Comparison of ENCODE assay signal across 21 mouse cellular contexts in genomic region chrX:106962233-106962632, GRCm38 (mm10). TPM values are rescaled to one million over a fixed set of nuclear protein-coding genes. Genes with fewer than 3 reads are reported as not detected.
DNase-seq lines count a peak whose midpoint lies in the region; ATAC-seq and TF ChIP-seq lines count a peak whose summit lies in the region.
"Had no signal": no experiment of that assay in that cellular context is flagged by ENCODE, and none has a peak within 500 bp of the region (broad histone marks: within the 10 kb centered on the region; RNA-seq: fewer than 3 reads in every experiment).

No protein-coding gene starts in this region.

- peak; percentile 54 for DNase-seq in 416B (ENCODE audit: low read depth)
- DNase-seq in CD4-positive, CD25-positive, alpha-beta regulatory T cell, adult 2 months (ENCODE audit: low read depth, low spot score): peak; percentile 52
- DNase-seq in naive thymus-derived CD4-positive, alpha-beta T cell, adult 2 months (ENCODE audit: low read depth): peak; percentile 44
- no peak for DNase-seq in forebrain, postnatal 0 days
- no peak for DNase-seq in midbrain, embryonic 10.5 days (ENCODE audit: low spot score)
- DNase-seq: adrenal gland, adult 2 months; adrenal gland, postnatal 36 days; cerebellum, adult 2 months; cerebellum, postnatal 10 days; embryo, embryonic 11 days; gastrocnemius, adult 2 months; gastrocnemius, postnatal 25 days had no signal

- H3K9me3 ChIP-seq in forebrain, postnatal 0 days (ENCODE audit: low read length): no peaks in the 10 kb centered on the region
- no peaks in the 10 kb centered on the region for H3K9me3 ChIP-seq in kidney, embryonic 14.5 days (ENCODE audit: control insufficient read depth, low read length)
- H3K9me3 ChIP-seq in midbrain, embryonic 10.5 days (replicated peaks): no peaks in the 10 kb centered on the region
- H3K9me3 ChIP-seq: embryonic facial prominence, embryonic 15.5 days; forebrain, embryonic 15.5 days; heart, embryonic 12.5 days; hindbrain, embryonic 10.5 days had no signal

- 88% methylated on average over 2 of the region's 2 CpGs for WGBS in forebrain, postnatal 0 days
- 81% methylated on average over 2 of the region's 2 CpGs for WGBS in kidney, embryonic 14.5 days
- 84% methylated on average over 2 of the region's 2 CpGs for WGBS in midbrain, embryonic 10.5 days

- peak; percentile 84 for ATAC-seq in activated CD4-positive, CD25-positive, alpha-beta regulatory T cell, adult 4 months
- ATAC-seq in forebrain, postnatal 0 days: no peak
- no peak for ATAC-seq in kidney, embryonic 14.5 days (ENCODE audit: low FRiP score, low TSS enrichment)
- ATAC-seq: forebrain, embryonic 15.5 days; intestine, postnatal 0 days had no signal

- H3K27me3 ChIP-seq in forebrain, postnatal 0 days (ENCODE audit: insufficient read depth, low read length): no peaks in the 10 kb centered on the region
- H3K27me3 ChIP-seq in kidney, embryonic 14.5 days (ENCODE audit: control insufficient read depth, insufficient read depth, low read length): no peaks in the 10 kb centered on the region
- peaks cover 16% of the 10 kb centered on the region for H3K27me3 ChIP-seq in midbrain, embryonic 10.5 days (ENCODE audit: low read depth, poor library complexity, severe bottlenecking)
- H3K27me3 ChIP-seq: embryonic facial prominence, embryonic 15.5 days; forebrain, embryonic 15.5 days; heart, embryonic 12.5 days had no signal

- H3K4me3 ChIP-seq in forebrain, postnatal 0 days (ENCODE audit: low read depth, low read length): no peak overlapping the region
- no peak overlapping the region for H3K4me3 ChIP-seq in kidney, embryonic 14.5 days (ENCODE audit: low read length)
- H3K4me3 ChIP-seq in midbrain, embryonic 10.5 days: no peak overlapping the region
- H3K4me3 ChIP-seq: embryonic facial prominence, embryonic 15.5 days; forebrain, embryonic 15.5 days; gastrocnemius, adult 2 months; heart, embryonic 12.5 days; hindbrain, embryonic 10.5 days had no signal

- H3K4me2 ChIP-seq in forebrain, postnatal 0 days (ENCODE audit: low read depth): no peak overlapping the region
- H3K4me2 ChIP-seq in kidney, embryonic 14.5 days (replicated peaks; ENCODE audit: low read depth, low read length): no peak overlapping the region
- H3K4me2 ChIP-seq: embryonic facial prominence, embryonic 15.5 days; forebrain, embryonic 15.5 days; heart, embryonic 12.5 days; hindbrain, embryonic 14.5 days had no signal

- no peaks in the 10 kb centered on the region for H3K4me1 ChIP-seq in forebrain, postnatal 0 days (ENCODE audit: insufficient read depth)
- no peaks in the 10 kb centered on the region for H3K4me1 ChIP-seq in kidney, embryonic 14.5 days (ENCODE audit: control insufficient read depth, insufficient read depth, low read length)
- H3K4me1 ChIP-seq in midbrain, embryonic 10.5 days: no peaks in the 10 kb centered on the region
- H3K4me1 ChIP-seq: embryonic facial prominence, embryonic 15.5 days; forebrain, embryonic 15.5 days; heart, embryonic 12.5 days; hindbrain, embryonic 10.5 days had no signal

- no peak overlapping the region for H3K27ac ChIP-seq in forebrain, postnatal 0 days (ENCODE audit: low read depth, low read length)
- H3K27ac ChIP-seq in kidney, embryonic 14.5 days (ENCODE audit: low read depth, low read length): no peak overlapping the region
- no peak overlapping the region for H3K27ac ChIP-seq in midbrain, embryonic 10.5 days (replicated peaks)
- H3K27ac ChIP-seq: embryonic facial prominence, embryonic 15.5 days; forebrain, embryonic 15.5 days; gastrocnemius, adult 2 months; hindbrain, embryonic 10.5 days; hindbrain, embryonic 14.5 days had no signal

- TF ChIP-seq CTCF in forebrain, postnatal 0 days (IDR thresholded peaks at IDR 0.05; ENCODE audit: low read depth): no peak

- no peaks in the 10 kb centered on the region for H3K36me3 ChIP-seq in forebrain, postnatal 0 days (ENCODE audit: insufficient read depth)
- no peaks in the 10 kb centered on the region for H3K36me3 ChIP-seq in kidney, embryonic 14.5 days (ENCODE audit: control insufficient read depth, insufficient read depth, low read length)
- no peaks in the 10 kb centered on the region for H3K36me3 ChIP-seq in midbrain, embryonic 10.5 days
- H3K36me3 ChIP-seq: embryonic facial prominence, embryonic 15.5 days; forebrain, embryonic 15.5 days; heart, embryonic 12.5 days; hindbrain, embryonic 10.5 days had no signal

- H3K9ac ChIP-seq in forebrain, postnatal 0 days: no peak overlapping the region
- no peak overlapping the region for H3K9ac ChIP-seq in kidney, embryonic 14.5 days (ENCODE audit: low read depth, low read length)
- H3K9ac ChIP-seq: embryonic facial prominence, embryonic 15.5 days; forebrain, embryonic 15.5 days; heart, embryonic 12.5 days; hindbrain, embryonic 14.5 days had no signal

RNA-seq across cellular contexts. Expression of gene Lpar4, which starts 41.8 kb away (rescaled TPM):
- under 1 TPM in 1 of 2 experiments, not detected in 1; 0.17 TPM for polyA plus RNA-seq in activated CD4-positive, CD25-positive, alpha-beta regulatory T cell, adult 4 months (2017; shearing (Covaris generic))
- total RNA-seq in forebrain, postnatal 0 days (2014; rRNA removed): 2.5 and 5.1 TPM in 2 replicates
- 2.9 and 3.6 TPM in 2 replicates for polyA plus RNA-seq in forebrain, postnatal 0 days (2015; fragmentation: Nextera tagmentation; extraction: Ambion mirVana)
- 14.6 and 16.8 TPM in 2 replicates for polyA plus RNA-seq in kidney, embryonic 14.5 days (2014; fragmentation: Nextera tagmentation; extraction: Ambion mirVana)
- polyA plus RNA-seq in midbrain, embryonic 10.5 days (2016; fragmentation: Nextera tagmentation; extraction: Ambion mirVana): 11.5 and 12.8 TPM in 2 replicates
- total RNA-seq: MEL had no signal

Comparison
In these comparisons a context has a peak if more than half of its experiments do, and no peak if none do; other contexts are left out.
1. DNase-seq: peak in 416B (single experiment), CD4-positive, CD25-positive, alpha-beta regulatory T cell, adult 2 months (single experiment) and naive thymus-derived CD4-positive, alpha-beta T cell, adult 2 months (single experiment); none in forebrain, postnatal 0 days (single experiment) and midbrain, embryonic 10.5 days (single experiment).